Mouse (Mus musculus): ENCODE measurements around the gene Tdp1.

The Tdp1 gene

GRCm38 (mm10) chr12:99884269-99885261 lies at the start of gene Tdp1, which contains the start of gene Efcab11:
TSS of gene Tdp1 (plus strand) at chr12:99884517.
TSS of gene Efcab11 (minus strand) at chr12:99884439.
- peak; percentile 96 for DNase-seq

- DNase-seq, result no peak
These were observed 47.7 kb upstream of the Tdp1 start for GRCm38 (mm10) chr12:99836404-99837131.

GRCm38 (mm10) chr12:99837528-99837927 lies 46.8 kb upstream of the Tdp1 start:
- no peak for DNase-seq

- no peak for DNase-seq
These were observed 46.2 kb upstream of the Tdp1 start for GRCm38 (mm10) chr12:99838109-99838508.

- peak; percentile 19 for DNase-seq
These were observed 45.6 kb upstream of the Tdp1 start for GRCm38 (mm10) chr12:99838703-99839102.

- no peak for DNase-seq
These were observed 39.4 kb upstream of the Tdp1 start for GRCm38 (mm10) chr12:99844951-99845350.

- DNase-seq, result no peak
These were observed 34.3 kb upstream of the Tdp1 start for GRCm38 (mm10) chr12:99849996-99850395.

GRCm38 (mm10) chr12:99853323-99854258 lies 30.7 kb upstream of the Tdp1 start:
- DNase-seq, result no peak

- no peak for DNase-seq
These were observed 28.3 kb upstream of the Tdp1 start for GRCm38 (mm10) chr12:99856011-99856410.

GRCm38 (mm10) chr12:99858664-99859063 lies 25.7 kb upstream of the Tdp1 start:
- DNase-seq, result no peak

- no peak for DNase-seq
These were observed 24.8 kb upstream of the Tdp1 start for GRCm38 (mm10) chr12:99859391-99860100.

GRCm38 (mm10) chr12:99860981-99861380 lies 23.3 kb upstream of the Tdp1 start:
- DNase-seq, result no peak

- DNase-seq, result no peak
These were observed 19.7 kb upstream of the Tdp1 start for GRCm38 (mm10) chr12:99864613-99865012.

- DNase-seq, result no peak
These were observed 15.5 kb upstream of the Tdp1 start for GRCm38 (mm10) chr12:99868821-99869220.

GRCm38 (mm10) chr12:99873443-99873842 lies 10.9 kb upstream of the Tdp1 start:
- DNase-seq, result no peak

GRCm38 (mm10) chr12:99874609-99875008 lies 9.7 kb upstream of the Tdp1 start:
- DNase-seq, result no peak

- peak; percentile 92 for DNase-seq
These were observed 1.2 kb upstream of the Tdp1 start for GRCm38 (mm10) chr12:99883000-99883712.

- DNase-seq, result peak; percentile 18
These were observed 608 bp upstream of the Tdp1 start for GRCm38 (mm10) chr12:99883713-99884105.

GRCm38 (mm10) chr12:99885282-99885901 lies 1.1 kb downstream of the Tdp1 start:
- no peak for DNase-seq

- no peak for DNase-seq
These were observed 13.5 kb downstream of the Tdp1 start for GRCm38 (mm10) chr12:99897846-99898245.

Data from thymus, postnatal 14 days (tissue).